Mouse (Mus musculus): ENCODE measurements at regions not wholly inside any gene's neighbourhood (a gene's known extent, or its start where the extent isn't known, plus 50 kb on each side); places are given as distances from the start of the nearest gene placed in this dataset.
A peak's percentile ranks its signal among the peaks of the same experiment; 100 is the strongest.

- no peak for DNase-seq
Measured at GRCm38 (mm10) chr13:82849037-82849436, 654.8 kb upstream of the Mef2c start.

- DNase-seq, result no peak
Measured at GRCm38 (mm10) chr13:82869869-82870268, 634.0 kb upstream of the Mef2c start.

- no peak for DNase-seq
Measured at GRCm38 (mm10) chr13:82874091-82874490, 629.7 kb upstream of the Mef2c start.

GRCm38 (mm10) chr13:82883368-82883767 is 620.5 kb upstream of the Mef2c start:
- DNase-seq, result no peak

- no peak for DNase-seq
Measured at GRCm38 (mm10) chr13:82888755-82889154, 615.1 kb upstream of the Mef2c start.

GRCm38 (mm10) chr13:82892731-82893130 is 611.1 kb upstream of the Mef2c start:
- DNase-seq, result no peak

- peak; percentile 57 to 60 for DNase-seq
Measured at GRCm38 (mm10) chr13:82899686-82900085, 604.1 kb upstream of the Mef2c start.

- no peak for DNase-seq
Measured at GRCm38 (mm10) chr13:82902160-82902559, 601.7 kb upstream of the Mef2c start.

- no peak for DNase-seq
Measured at GRCm38 (mm10) chr13:82903637-82904036, 600.2 kb upstream of the Mef2c start.

- DNase-seq, result no peak
Measured at GRCm38 (mm10) chr13:82907689-82908088, 596.1 kb upstream of the Mef2c start.

- DNase-seq, result peak; percentile 48 to 50
Measured at GRCm38 (mm10) chr13:82909151-82909550, 594.7 kb upstream of the Mef2c start.

GRCm38 (mm10) chr13:82912859-82913258 is 591.0 kb upstream of the Mef2c start:
- DNase-seq, result no peak

GRCm38 (mm10) chr13:82915194-82915593 is 588.6 kb upstream of the Mef2c start:
- peak; percentile 61 to 62 for DNase-seq

- no peak for DNase-seq
Measured at GRCm38 (mm10) chr13:82930010-82930409, 573.8 kb upstream of the Mef2c start.

- no peak for DNase-seq
Measured at GRCm38 (mm10) chr13:82937856-82938255, 566.0 kb upstream of the Mef2c start.

GRCm38 (mm10) chr13:82942691-82943341 is 561.0 kb upstream of the Mef2c start:
- DNase-seq, result no peak

- DNase-seq, result no peak
Measured at GRCm38 (mm10) chr13:82946931-82947330, 556.9 kb upstream of the Mef2c start.

- peak; percentile 62 to 68 for DNase-seq
Measured at GRCm38 (mm10) chr13:82949541-82949940, 554.3 kb upstream of the Mef2c start.

- no peak for DNase-seq
Measured at GRCm38 (mm10) chr13:82962333-82962732, 541.5 kb upstream of the Mef2c start.

GRCm38 (mm10) chr13:82971722-82972121 is 532.1 kb upstream of the Mef2c start:
- no peak for DNase-seq

- no peak for DNase-seq
Measured at GRCm38 (mm10) chr13:82974210-82974811, 529.5 kb upstream of the Mef2c start.

GRCm38 (mm10) chr13:83001118-83001517 is 502.7 kb upstream of the Mef2c start:
- no peak for DNase-seq

- DNase-seq, result no peak
Measured at GRCm38 (mm10) chr13:83016686-83017085, 487.1 kb upstream of the Mef2c start.

- DNase-seq, result peak; percentile 65 to 69
Measured at GRCm38 (mm10) chr13:83020829-83021228, 483.0 kb upstream of the Mef2c start.

GRCm38 (mm10) chr13:83023972-83024371 is 479.9 kb upstream of the Mef2c start:
- DNase-seq, result no peak
